Mouse (Mus musculus) hindbrain, embryonic 15.5 days (tissue): ENCODE measurements around the gene Gm906. TPM values are rescaled to one million over a fixed set of nuclear protein-coding genes. Genes with fewer than 3 reads are reported as not detected.
"Not testable (repeated sequence)": the region's sequence is repeated elsewhere in the genome, so short reads cannot be mapped to it uniquely, and the experiment has no call there.

ENCODE experiments used
- ATAC-seq: fragments of 200-750 bp; cut with Nextera tagmentation; 2 replicates; pipeline ENCODE4 v1.8.0; 2017; ENCODE audit warnings: low read depth, moderate number of reproducible peaks, moderate TSS enrichment; ENCODE audit not compliant: low FRiP score
- H3K27ac ChIP-seq: fragments of 300-500 bp; sonication (generic); replicated peaks from 2 replicates; pipeline ENCODE4 v1.5.1; 2015; ENCODE audit warnings: mild to moderate bottlenecking, inconsistent platforms
- H3K27me3 ChIP-seq: fragments of 300-500 bp; sonication (generic); 2 replicates; pipeline ENCODE4 v1.6.1; 2015; ENCODE audit warnings: control low read depth, inconsistent platforms
- H3K36me3 ChIP-seq: fragments of 300-500 bp; sonication (generic); 2 replicates; pipeline ENCODE4 v1.6.1; 2015; ENCODE audit warnings: control low read depth, inconsistent platforms
- H3K4me1 ChIP-seq: fragments of 300-500 bp; sonication (generic); replicated peaks from 2 replicates; pipeline ENCODE4 v1.6.1; 2015; ENCODE audit warnings: control low read depth, inconsistent platforms
- H3K4me2 ChIP-seq: fragments of 300-500 bp; sonication (generic); 2 replicates; pipeline ENCODE4 v1.6.1; 2015; ENCODE audit warnings: moderate library complexity, mild to moderate bottlenecking, inconsistent platforms
- H3K4me3 ChIP-seq: fragments of 300-500 bp; sonication (generic); 2 replicates; pipeline ENCODE4 v1.5.1; 2015; ENCODE audit warnings: mild to moderate bottlenecking, inconsistent platforms
- H3K9ac ChIP-seq: fragments of 300-500 bp; sonication (generic); 2 replicates; pipeline ENCODE4 v1.6.1; 2015; ENCODE audit warnings: inconsistent platforms
- H3K9me3 ChIP-seq: fragments of 300-500 bp; sonication (generic); 2 replicates; pipeline ENCODE4 v1.6.1; 2016; ENCODE audit warnings: control low read depth, inconsistent platforms
- WGBS: fragments of 180-500 bp; shearing (Covaris S2); methylation state at CpG from one replicate; pipeline ENCODE4 v1.1.7; 2015; 5-methylcytosine and 5-hydroxymethylcytosine counted together
- microRNA-seq: library from miRNA; unstranded; fragments of <30 nt; microRNA quantifications from one replicate; pipeline ENCODE4, GENCODE M21; 2016
- polyA plus RNA-seq: library from polyadenylated mRNA; unstranded; fragments of >200 nt; fragmentation: Nextera tagmentation; extraction: Ambion mirVana; gene quantifications from 2 replicates; pipeline ENCODE4 v1.2.1, GENCODE M21; 2015

The Gm906 gene
- polyA plus RNA-seq: not detected in 2 replicates

- not testable (repeated sequence) for H3K4me3 ChIP-seq, H3K4me1 ChIP-seq, H3K4me2 ChIP-seq, H3K9me3 ChIP-seq, H3K36me3 ChIP-seq, ATAC-seq, H3K27ac ChIP-seq, H3K9ac ChIP-seq, H3K27me3 ChIP-seq
- WGBS: 72% methylated on average over 3 of the region's 3 CpGs
Measured at GRCm38 (mm10) chr13:50250208-50250607, at the start of gene Gm906. Gene Gm906, minus strand, starts transcription at chr13:50250308.

- not testable (repeated sequence) for H3K4me3 ChIP-seq, H3K4me2 ChIP-seq, H3K36me3 ChIP-seq, H3K9ac ChIP-seq, H3K9me3 ChIP-seq, H3K27ac ChIP-seq, ATAC-seq, H3K4me1 ChIP-seq, H3K27me3 ChIP-seq
- WGBS: 92% methylated on average over 2 of the region's 4 CpGs
Measured at GRCm38 (mm10) chr13:50283308-50283707, 33.2 kb upstream of the Gm906 start.

- 90% methylated on average over 3 of the region's 3 CpGs for WGBS
- H3K27ac ChIP-seq: no peak overlapping the region
Measured at GRCm38 (mm10) chr13:50236487-50236886, 13.6 kb downstream of the Gm906 start.

GRCm38 (mm10) chr13:50211842-50212241 is 38.3 kb downstream of the Gm906 start:
- H3K36me3 ChIP-seq: not testable (repeated sequence)
- WGBS: 0% methylated on average over 1 of the region's 1 CpGs

More at GRCm38 (mm10) chr13:50236487-50236886, 13.6 kb downstream of the Gm906 start:
- Histone ChIP-seq H3K27me3 (no peaks in the 10 kb centered on the region), H3K4me3 (no peak overlapping the region), H3K9ac (no peak overlapping the region), H3K4me1 (no peaks in the 10 kb centered on the region), H3K4me2 (no peak overlapping the region), H3K36me3 (no peaks in the 10 kb centered on the region), H3K9me3 (no peaks in the 10 kb centered on the region)
- ATAC-seq: no peak

GRCm38 (mm10) chr13:50210191-50210590 is 39.9 kb downstream of the Gm906 start:
- H3K36me3 ChIP-seq, H3K4me2 ChIP-seq, H3K9ac ChIP-seq, H3K27ac ChIP-seq, H3K4me3 ChIP-seq, H3K27me3 ChIP-seq, H3K9me3 ChIP-seq, H3K4me1 ChIP-seq, ATAC-seq: not testable (repeated sequence)

More at GRCm38 (mm10) chr13:50211842-50212241, 38.3 kb downstream of the Gm906 start:
- H3K9me3 ChIP-seq, H3K27me3 ChIP-seq, H3K4me1 ChIP-seq, ATAC-seq, H3K4me3 ChIP-seq, H3K9ac ChIP-seq, H3K27ac ChIP-seq, H3K4me2 ChIP-seq: not testable (repeated sequence)

- not testable (repeated sequence) for H3K9ac ChIP-seq, H3K36me3 ChIP-seq, H3K4me3 ChIP-seq, H3K4me1 ChIP-seq, H3K4me2 ChIP-seq, H3K9me3 ChIP-seq, ATAC-seq, H3K27ac ChIP-seq, H3K27me3 ChIP-seq
- WGBS: 93% methylated on average over 2 of the region's 2 CpGs
Measured at GRCm38 (mm10) chr13:50209651-50210050, 40.5 kb downstream of the Gm906 start.

- H3K27ac ChIP-seq: no peak overlapping the region
- H3K4me3 ChIP-seq: no peak overlapping the region
- no peak for ATAC-seq
- H3K9me3 ChIP-seq: no peaks in the 10 kb centered on the region
- no peak overlapping the region for H3K9ac ChIP-seq
- no peak overlapping the region for H3K4me2 ChIP-seq
- H3K4me1 ChIP-seq: no peaks in the 10 kb centered on the region
- H3K36me3 ChIP-seq: no peaks in the 10 kb centered on the region
- H3K27me3 ChIP-seq: no peaks in the 10 kb centered on the region
- WGBS: 88% methylated on average over 12 of the region's 12 CpGs
Measured at GRCm38 (mm10) chr13:50207966-50208365, 42.1 kb downstream of the Gm906 start.

GRCm38 (mm10) chr13:50196831-50197230 is 53.3 kb downstream of the Gm906 start:
- H3K27ac ChIP-seq, H3K4me3 ChIP-seq, ATAC-seq: not testable (repeated sequence)

More at GRCm38 (mm10) chr13:50196831-50197230, 53.3 kb downstream of the Gm906 start:
- H3K9ac ChIP-seq, H3K4me1 ChIP-seq, H3K27me3 ChIP-seq, H3K36me3 ChIP-seq, H3K4me2 ChIP-seq, H3K9me3 ChIP-seq: not testable (repeated sequence)

Small RNA genes within 50 kb of the gene (microRNA-seq; reads per million reads assigned to microRNA genes)
- not detected for gene Gm24017

Other genes starting within 250 kb of the Gm906 start
- gene Fbxw17, start 167.6 kb upstream of the Gm906 start, polyA plus RNA-seq: 30.1 and 37.0 TPM in 2 replicates
- gene Gm47429, start 193.6 kb upstream of the Gm906 start, polyA plus RNA-seq: not detected in 2 replicates
- not detected in 2 replicates for gene Nutm2, start 217.0 kb upstream of the Gm906 start, polyA plus RNA-seq